Mouse (Mus musculus) fat pad, adult 2 months (tissue): ENCODE results near the gene Dok7.

Experiments used
- DNase-seq: peaks from one replicate; pipeline ENCODE4 v3.0.0-alpha.2; 2011; ENCODE audit warnings: low read depth, low spot score; ENCODE audit errors: extremely low read depth

Gene Dok7

GRCm38 (mm10) chr5:35055076-35055475 lies 1.5 kb upstream of the Dok7 start:
- DNase-seq = no peak

- no peak for DNase-seq
Observed at GRCm38 (mm10) chr5:35057582-35057981, 1.0 kb downstream of the Dok7 start.

- no peak for DNase-seq
Observed at GRCm38 (mm10) chr5:35058216-35058615, 1.6 kb downstream of the Dok7 start.

- DNase-seq = no peak
Observed at GRCm38 (mm10) chr5:35060098-35060497, 3.5 kb downstream of the Dok7 start.

- DNase-seq = no peak
Observed at GRCm38 (mm10) chr5:35069841-35070240, 13.3 kb downstream of the Dok7 start.

GRCm38 (mm10) chr5:35070314-35070713 lies 13.7 kb downstream of the Dok7 start:
- DNase-seq = no peak

GRCm38 (mm10) chr5:35070953-35071352 lies 14.4 kb downstream of the Dok7 start:
- no peak for DNase-seq

GRCm38 (mm10) chr5:35071855-35072254 lies 15.3 kb downstream of the Dok7 start:
- no peak for DNase-seq

GRCm38 (mm10) chr5:35073235-35073634 lies 16.7 kb downstream of the Dok7 start:
- no peak for DNase-seq

- no peak for DNase-seq
Observed at GRCm38 (mm10) chr5:35073992-35074391, 17.4 kb downstream of the Dok7 start.

- no peak for DNase-seq
Observed at GRCm38 (mm10) chr5:35076369-35076768, 19.8 kb downstream of the Dok7 start.

- no peak for DNase-seq
Observed at GRCm38 (mm10) chr5:35079101-35079500, 22.5 kb downstream of the Dok7 start.

GRCm38 (mm10) chr5:35084913-35085312 lies 28.3 kb downstream of the Dok7 start:
- no peak for DNase-seq

- DNase-seq = no peak
Observed at GRCm38 (mm10) chr5:35088785-35089613, 32.4 kb downstream of the Dok7 start.

- DNase-seq = no peak
Observed at GRCm38 (mm10) chr5:35089614-35089963, 33.0 kb downstream of the Dok7 start.

GRCm38 (mm10) chr5:35091636-35092035 lies 35.1 kb downstream of the Dok7 start:
- DNase-seq = no peak

- DNase-seq = no peak
Observed at GRCm38 (mm10) chr5:35103086-35103485, 46.5 kb downstream of the Dok7 start.

- DNase-seq = no peak
Observed at GRCm38 (mm10) chr5:35103528-35103927, 47.0 kb downstream of the Dok7 start.

- DNase-seq = no peak
Observed at GRCm38 (mm10) chr5:35104183-35104959, 47.8 kb downstream of the Dok7 start.

GRCm38 (mm10) chr5:35104960-35105921 lies 48.7 kb downstream of the Dok7 start, which contains the start of gene Lrpap1:
Gene Lrpap1 (minus strand): TSS chr5:35105766.
- peak; percentile 14 for DNase-seq

GRCm38 (mm10) chr5:35105922-35106298 lies 49.3 kb downstream of the Dok7 start:
- DNase-seq = peak; percentile 14
